Mouse (Mus musculus) hindbrain, embryonic 14.5 days (tissue): ENCODE data around the gene Gm43302. TPM values are rescaled to one million over a fixed set of nuclear protein-coding genes. Genes with fewer than 3 reads are reported as not detected.
"Not testable (repeated sequence)": the region's sequence is repeated elsewhere in the genome, so short reads cannot be mapped to it uniquely, and the experiment has no call there.

Source experiments
- ATAC-seq: fragments of 200-750 bp; cut with Nextera tagmentation; 2 replicates; pipeline ENCODE4 v1.8.0; 2017; ENCODE audit warnings: moderate number of reproducible peaks, mild to moderate bottlenecking, moderate TSS enrichment, moderate library complexity; ENCODE audit not compliant: low FRiP score
- DNase-seq: peaks from one replicate; pipeline ENCODE4 v3.0.0-alpha.2; 2015; ENCODE audit warnings: low spot score
- H3K27ac ChIP-seq: fragments of 300-500 bp; sonication (generic); 2 replicates; pipeline ENCODE4 v1.5.1; 2014; ENCODE audit warnings: mild to moderate bottlenecking, moderate library complexity
- H3K27me3 ChIP-seq: fragments of 300-500 bp; sonication (generic); 2 replicates; pipeline ENCODE4 v1.6.1; 2014; ENCODE audit warnings: mild to moderate bottlenecking, low read length, mixed read lengths; ENCODE audit not compliant: control insufficient read depth, insufficient read depth
- H3K36me3 ChIP-seq: fragments of 300-500 bp; sonication (generic); replicated peaks from 2 replicates; pipeline ENCODE4 v1.6.1; 2014; ENCODE audit not compliant: control insufficient read depth, insufficient read depth
- H3K4me1 ChIP-seq: fragments of 300-500 bp; sonication (generic); replicated peaks from 2 replicates; pipeline ENCODE4 v1.6.1; 2014; ENCODE audit warnings: antibody characterized with exemption, low read length, mixed read lengths; ENCODE audit not compliant: control insufficient read depth, insufficient read depth
- H3K4me2 ChIP-seq: fragments of 300-500 bp; sonication (generic); replicated peaks from 2 replicates; pipeline ENCODE4 v1.6.1; 2014; ENCODE audit warnings: mild to moderate bottlenecking, moderate library complexity
- H3K4me3 ChIP-seq: fragments of 300-500 bp; sonication (generic); replicated peaks from 2 replicates; pipeline ENCODE4 v1.5.1; 2014; ENCODE audit warnings: mild to moderate bottlenecking, low read length
- H3K9ac ChIP-seq: fragments of 300-500 bp; sonication (generic); 2 replicates; pipeline ENCODE4 v1.6.1; 2014
- H3K9me3 ChIP-seq: fragments of 300-500 bp; sonication (generic); 2 replicates; pipeline ENCODE4 v1.6.1; 2016; ENCODE audit warnings: low read length; ENCODE audit not compliant: control insufficient read depth
- WGBS: fragments of 180-500 bp; shearing (Covaris S2); extraction: QIAGEN DNeasy Blood & Tissue Kit; methylation state at CpG from one replicate; pipeline ENCODE4 v1.1.7; 2014; 5-methylcytosine and 5-hydroxymethylcytosine counted together
- polyA plus RNA-seq: library from polyadenylated mRNA; unstranded; fragments of >200 nt; fragmentation: Nextera tagmentation; extraction: Ambion mirVana; gene quantifications from 2 replicates; pipeline ENCODE4 v1.2.1, GENCODE M21; 2014

Gene Gm43302
- polyA plus RNA-seq, 1 experiment from 2014 or later, result 1.1 TPM

DNA sequence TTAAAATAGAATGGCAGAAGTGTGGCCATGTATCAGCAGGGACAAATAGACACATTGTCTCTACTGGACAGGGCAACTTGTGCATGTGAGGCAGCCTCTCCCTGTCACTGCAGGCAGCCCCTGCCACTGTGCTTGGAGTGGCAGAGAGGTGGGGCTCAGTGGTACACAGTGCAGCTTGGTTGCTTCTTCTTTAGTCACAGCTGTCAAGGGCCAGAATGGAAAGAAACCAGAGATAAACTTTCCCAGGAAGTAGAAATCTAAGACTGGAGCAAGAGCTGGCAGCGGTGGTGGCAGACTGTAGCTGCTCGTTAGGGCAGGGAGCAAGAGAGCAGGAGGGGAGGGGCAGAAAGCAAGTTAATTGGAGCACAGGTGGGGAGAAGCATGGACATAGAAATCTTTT, 8.0 kb upstream of the Gm43302 start:
- Histone ChIP-seq H3K4me2 (no peak overlapping the region), H3K36me3 (no peaks in the 10 kb centered on the region), H3K9ac (no peak overlapping the region), H3K27me3 (no peaks in the 10 kb centered on the region), H3K4me3 (no peak overlapping the region), H3K27ac (no peak overlapping the region), H3K9me3 (no peaks in the 10 kb centered on the region), H3K4me1 (no peaks in the 10 kb centered on the region)
- ATAC-seq, result no peak
- WGBS, result 42% methylated on average over 2 of the region's 2 CpGs
- DNase-seq, result no peak

DNA sequence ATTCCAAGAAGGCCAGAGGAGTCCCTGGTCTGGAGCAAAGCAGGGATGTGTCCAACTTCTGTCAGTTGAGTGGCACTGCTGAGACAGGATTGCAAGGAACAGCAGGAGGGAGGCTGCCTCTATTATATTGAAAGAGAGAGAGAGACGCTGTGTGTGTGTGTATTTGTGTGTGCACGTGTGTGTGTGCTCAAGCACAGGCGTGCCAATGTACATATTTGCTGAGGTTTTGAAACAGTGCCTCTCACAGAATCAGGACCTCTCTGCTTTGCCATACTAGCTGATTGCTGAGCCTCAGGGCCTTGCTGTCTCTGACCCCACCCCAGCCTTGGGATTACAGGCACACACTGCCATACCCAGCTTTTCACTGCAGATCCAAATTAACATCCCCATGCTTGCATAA, 2.3 kb upstream of the Gm43302 start:
- no peaks in the 10 kb centered on the region for H3K4me1 ChIP-seq
- no peak overlapping the region for H3K4me2 ChIP-seq
- no peak overlapping the region for H3K9ac ChIP-seq
- no peak overlapping the region for H3K27ac ChIP-seq
- DNase-seq (no peak), ATAC-seq (no peak)
- H3K9me3 ChIP-seq, result no peaks in the 10 kb centered on the region
- WGBS, result 67% methylated on average over 3 of the region's 3 CpGs
- no peaks in the 10 kb centered on the region for H3K27me3 ChIP-seq
- H3K36me3 ChIP-seq, result no peaks in the 10 kb centered on the region
- H3K4me3 ChIP-seq, result no peak overlapping the region

- DNase-seq, result no peak
- H3K9ac ChIP-seq, result no peak overlapping the region
- no peaks in the 10 kb centered on the region for H3K27me3 ChIP-seq
- H3K27ac ChIP-seq, result no peak overlapping the region
- 64% methylated on average over 1 of the region's 1 CpGs for WGBS
- no peak for ATAC-seq
- no peaks in the 10 kb centered on the region for H3K36me3 ChIP-seq
- no peaks in the 10 kb centered on the region for H3K4me1 ChIP-seq
- H3K9me3 ChIP-seq, result no peaks in the 10 kb centered on the region
- no peak overlapping the region; the same call in 1 of the 2 replicates for H3K4me2 ChIP-seq
- no peak overlapping the region for H3K4me3 ChIP-seq
Measured at GRCm38 (mm10) chr5:105292492-105292891, 1.0 kb downstream of the Gm43302 start.

DNA sequence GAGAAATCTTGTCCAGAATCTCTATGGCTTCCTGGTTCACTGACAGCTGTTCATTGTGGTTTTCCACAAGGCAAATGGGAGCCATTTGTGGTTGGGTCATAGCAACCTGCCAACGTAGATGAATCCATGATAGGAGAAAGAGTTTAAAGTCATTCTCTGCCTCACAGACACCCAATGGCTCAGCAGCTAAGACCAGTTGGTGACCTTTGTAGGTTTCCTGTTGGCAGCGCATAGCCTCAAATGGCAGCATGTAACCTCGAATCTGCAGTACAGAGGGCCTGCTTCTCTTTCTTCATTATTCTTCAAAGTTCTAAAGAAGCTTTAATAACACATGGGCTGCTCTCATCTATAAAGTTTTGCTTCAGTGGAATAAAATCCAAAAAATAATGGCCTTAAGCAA, 2.6 kb downstream of the Gm43302 start:
- not testable (repeated sequence) for H3K27me3 ChIP-seq, DNase-seq, ATAC-seq, H3K9ac ChIP-seq, H3K4me1 ChIP-seq, H3K27ac ChIP-seq, H3K4me2 ChIP-seq, H3K9me3 ChIP-seq, H3K36me3 ChIP-seq, H3K4me3 ChIP-seq
- WGBS, result 87% methylated on average over 3 of the region's 3 CpGs

DNA sequence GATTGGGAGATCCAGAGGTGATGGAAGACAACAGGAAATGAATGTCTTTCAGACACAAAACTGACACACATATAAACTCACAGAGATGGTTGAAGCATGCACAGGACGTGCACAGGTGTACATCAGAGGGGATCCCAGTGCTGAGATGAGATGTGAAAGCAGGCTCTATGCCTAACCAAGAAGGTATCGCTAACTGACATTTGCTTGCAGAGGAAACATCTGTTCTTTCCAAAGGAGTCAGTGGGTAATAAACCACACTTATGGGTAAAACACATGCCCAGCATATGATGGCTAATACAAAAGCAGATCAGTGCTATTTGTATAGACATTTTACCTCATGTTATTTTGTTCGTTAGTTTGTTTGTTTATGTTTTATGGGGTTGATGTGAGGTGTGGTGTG, 32.8 kb downstream of the Gm43302 start:
- H3K9me3 ChIP-seq, H3K4me1 ChIP-seq, H3K9ac ChIP-seq, H3K4me2 ChIP-seq, DNase-seq, H3K27ac ChIP-seq, ATAC-seq, H3K27me3 ChIP-seq, H3K36me3 ChIP-seq, H3K4me3 ChIP-seq: not testable (repeated sequence)
- no CpG with 5 or more reads among the region's 3 CpGs for WGBS

DNA sequence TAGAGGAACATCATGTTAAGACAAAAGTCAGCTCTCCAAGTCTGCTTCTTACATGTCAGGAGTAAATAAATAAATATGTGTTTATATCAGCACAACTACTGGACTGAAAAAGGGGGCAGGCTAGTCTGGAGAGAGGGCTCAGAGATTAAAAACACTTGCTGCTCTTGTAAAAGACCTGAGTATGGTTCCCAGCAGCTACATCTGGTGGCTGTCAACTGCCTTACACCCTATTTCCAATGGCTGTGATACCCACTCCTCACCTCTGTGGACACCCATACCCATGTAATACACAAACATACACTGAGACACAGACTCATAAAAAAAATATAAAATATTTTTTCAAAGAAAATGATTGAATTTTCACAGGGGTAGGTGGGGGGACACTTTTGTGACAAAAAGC, 41.0 kb downstream of the Gm43302 start:
- no peak overlapping the region for H3K4me2 ChIP-seq
- H3K27me3 ChIP-seq, result no peaks in the 10 kb centered on the region
- ATAC-seq, result no peak

GRCm38 (mm10) chr5:105244741-105245140, 48.8 kb downstream of the Gm43302 start:
- not testable (repeated sequence) for H3K27ac ChIP-seq, DNase-seq, H3K4me3 ChIP-seq, H3K27me3 ChIP-seq, H3K4me2 ChIP-seq, H3K4me1 ChIP-seq, ATAC-seq, H3K36me3 ChIP-seq, H3K9me3 ChIP-seq, H3K9ac ChIP-seq
- 90% methylated on average over 3 of the region's 3 CpGs for WGBS

More for the DNA sequence above, 41.0 kb downstream of the Gm43302 start:
- H3K9ac ChIP-seq, result no peak overlapping the region
- H3K4me3 ChIP-seq, result no peak overlapping the region
- H3K4me1 ChIP-seq, result no peaks in the 10 kb centered on the region
- no peaks in the 10 kb centered on the region for H3K9me3 ChIP-seq
- peak; percentile 24 for DNase-seq
- no peak overlapping the region for H3K27ac ChIP-seq
- H3K36me3 ChIP-seq, result no peaks in the 10 kb centered on the region

DNA sequence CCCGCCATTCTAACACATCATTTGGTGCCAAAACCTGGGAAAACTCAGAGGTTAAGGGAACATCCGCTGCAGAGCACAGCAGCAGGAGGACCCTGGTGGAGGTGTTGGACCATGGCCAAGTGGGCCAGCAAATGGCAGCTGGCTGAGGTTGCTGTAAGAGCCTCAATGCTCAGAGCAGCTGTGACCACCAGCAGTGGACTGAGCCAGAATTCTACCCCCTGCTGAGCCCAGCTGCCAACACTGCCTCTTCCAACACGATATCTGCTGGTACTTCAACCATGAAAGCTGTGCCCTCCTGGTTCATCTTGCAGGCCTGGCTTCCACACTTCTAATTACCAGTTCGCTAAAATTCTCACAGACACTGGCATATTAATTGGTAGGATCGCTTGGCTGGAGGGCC, 52.5 kb downstream of the Gm43302 start:
- not testable (repeated sequence) for H3K4me1 ChIP-seq, H3K27ac ChIP-seq, H3K27me3 ChIP-seq, H3K4me2 ChIP-seq, H3K36me3 ChIP-seq, H3K9me3 ChIP-seq, H3K9ac ChIP-seq, H3K4me3 ChIP-seq
- WGBS, result 69% methylated on average over 5 of the region's 5 CpGs
- ATAC-seq (peak; percentile 72), DNase-seq (peak; percentile 35)

DNA sequence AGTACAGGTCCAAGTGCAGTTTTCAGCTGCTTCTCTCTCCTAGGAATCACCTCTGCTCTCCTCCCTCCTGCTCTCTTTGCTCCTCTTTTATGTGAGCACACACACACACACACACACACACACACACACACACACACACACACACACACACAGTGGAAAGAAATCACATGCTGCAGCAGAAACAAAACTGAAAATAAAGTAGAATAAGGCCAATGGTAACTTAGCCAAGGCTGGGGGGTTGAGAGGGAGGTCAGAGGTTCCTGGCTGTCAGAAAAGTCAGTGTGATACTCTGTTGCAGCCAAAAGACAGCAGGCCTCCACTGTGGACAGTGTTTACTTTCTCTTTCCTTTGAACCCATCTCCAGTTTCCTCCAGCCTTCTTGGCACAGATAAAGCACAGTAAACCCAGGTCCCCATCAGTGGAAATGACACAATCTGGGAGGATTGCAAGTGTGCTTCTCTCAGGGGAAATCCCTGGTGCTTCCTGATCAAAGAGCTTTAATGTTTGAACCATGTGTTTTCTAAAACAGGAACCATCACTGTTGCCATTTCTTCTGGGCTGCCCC, 53.9 kb downstream of the Gm43302 start, which contains the start of gene Gbp10:
Gene Gbp10, minus strand, starts transcription at position 51 of the 565 bp plus-strand sequence.
- not testable (repeated sequence) for DNase-seq, H3K36me3 ChIP-seq

DNA sequence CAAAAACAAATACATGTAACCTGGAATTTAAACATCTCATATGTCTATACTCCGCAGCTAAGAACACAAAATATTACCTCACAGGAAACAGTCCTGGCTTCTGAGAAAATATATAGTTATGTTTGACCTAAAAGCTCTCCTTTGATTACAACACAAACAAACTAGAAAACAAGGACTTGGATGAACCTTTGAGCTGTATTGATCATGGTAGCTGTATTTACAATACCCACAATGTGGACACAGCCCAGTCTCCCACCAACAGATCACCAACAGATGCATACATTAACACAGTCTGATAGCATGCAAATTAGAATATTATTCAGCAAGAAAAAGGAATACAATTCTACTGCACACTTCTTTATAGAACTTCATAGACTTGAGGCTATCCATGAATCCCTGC, 55.1 kb downstream of the Gm43302 start:
- not testable (repeated sequence) for H3K4me3 ChIP-seq, H3K4me2 ChIP-seq, H3K4me1 ChIP-seq, H3K27me3 ChIP-seq, H3K27ac ChIP-seq, DNase-seq, H3K36me3 ChIP-seq, ATAC-seq, H3K9ac ChIP-seq, H3K9me3 ChIP-seq
- 88% methylated on average over 1 of the region's 1 CpGs for WGBS

More for the DNA sequence above, 53.9 kb downstream of the Gm43302 start, which contains the start of gene Gbp10:
- H3K9ac ChIP-seq, H3K9me3 ChIP-seq, H3K4me3 ChIP-seq, H3K27me3 ChIP-seq, ATAC-seq, H3K4me1 ChIP-seq, H3K27ac ChIP-seq, H3K4me2 ChIP-seq: not testable (repeated sequence)
